ENCODE assay signal across 16 mouse cellular contexts in the genomic region with DNA sequence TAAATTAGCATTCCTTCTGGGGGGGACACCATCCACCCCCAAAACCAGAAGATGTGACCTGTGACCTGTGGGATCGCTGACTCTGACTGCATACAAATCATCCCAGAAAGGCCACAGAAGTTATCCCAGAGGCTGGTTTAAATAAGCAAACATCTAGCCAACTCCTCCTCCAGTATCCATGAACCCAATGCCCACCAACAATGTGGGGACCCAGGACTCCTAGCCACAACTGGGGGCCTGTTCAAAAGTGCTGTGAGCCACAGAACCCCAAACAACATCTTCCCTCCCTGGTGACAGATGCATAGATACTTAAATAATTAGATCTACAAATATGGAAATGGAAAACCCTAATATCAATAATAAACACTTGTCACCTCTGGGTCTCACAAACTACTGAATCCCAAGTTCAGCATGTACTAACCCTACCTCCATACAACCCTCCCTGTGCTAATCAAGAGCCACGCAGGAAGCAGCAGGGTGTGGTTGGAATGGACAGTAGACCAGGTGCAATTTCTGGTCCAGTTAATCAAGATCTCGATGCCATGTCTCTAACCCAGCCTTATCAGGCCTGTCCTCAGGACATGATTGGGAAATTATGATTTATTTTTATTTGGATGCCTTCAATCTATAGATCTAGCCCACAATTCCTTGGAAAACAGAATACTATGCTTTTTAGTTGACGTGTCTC. TPM values are rescaled to one million over a fixed set of nuclear protein-coding genes. Genes with fewer than 3 reads are reported as not detected.
"Had no signal": no experiment of that assay in that cellular context is flagged by ENCODE, and none has a peak within 500 bp of the region (broad histone marks: within the 10 kb centered on the region; RNA-seq: fewer than 3 reads in every experiment).

No protein-coding gene starts in this region.

- H3K27ac ChIP-seq: left cerebral cortex, adult 2 months; liver, embryonic 13.5 days; lung, embryonic 15.5 days; macrophage; midbrain, embryonic 12.5 days; stomach, embryonic 15.5 days had no signal

- H3K9ac ChIP-seq: liver, embryonic 13.5 days; liver, postnatal 0 days; lung, embryonic 15.5 days; midbrain, embryonic 12.5 days; stomach, embryonic 15.5 days had no signal

- DNase-seq: kidney, postnatal 14 days; liver; liver, embryonic 13.5 days; liver, postnatal 0 days; lung, postnatal 14 days; right cerebral cortex, postnatal 14 days; thymus, adult 2 months; thymus, postnatal 36 days had no signal

- H3K4me3 ChIP-seq: left cerebral cortex, adult 2 months; liver, embryonic 13.5 days; lung, embryonic 15.5 days; midbrain, embryonic 12.5 days; stomach, embryonic 15.5 days had no signal

- H3K4me2 ChIP-seq: liver, embryonic 13.5 days; lung, embryonic 15.5 days; midbrain, embryonic 12.5 days; stomach, embryonic 15.5 days had no signal

- H3K27me3 ChIP-seq: liver, embryonic 13.5 days; lung, embryonic 15.5 days; megakaryocyte, embryonic 14.5 days; midbrain, embryonic 12.5 days; stomach, embryonic 15.5 days had no signal

- H3K9me3 ChIP-seq: liver, embryonic 13.5 days; lung, embryonic 15.5 days; megakaryocyte, embryonic 14.5 days; stomach, embryonic 15.5 days had no signal

RNA-seq across cellular contexts. Expression of gene Gm20721, which starts 5.5 kb away (rescaled TPM):
- total RNA-seq: midbrain, postnatal 0 days had no signal
- polyA plus RNA-seq: testis, adult 2 months had no signal
